Mouse (Mus musculus) neural tube, embryonic 11.5 days (tissue): ENCODE data around the gene Irgc1. TPM values are rescaled to one million over a fixed set of nuclear protein-coding genes. Genes with fewer than 3 reads are reported as not detected.

Experiments
- ATAC-seq: fragments of 200-750 bp; cut with Nextera tagmentation; 2 replicates; pipeline ENCODE4 v1.8.0; 2017; ENCODE audit warnings: moderate number of reproducible peaks, mild to moderate bottlenecking, moderate TSS enrichment, moderate library complexity; ENCODE audit not compliant: insufficient read depth, low FRiP score, low TSS enrichment
- DNase-seq: peaks from one replicate; pipeline ENCODE4 v3.0.0-alpha.2; 2015; ENCODE audit warnings: low spot score
- H3K27ac ChIP-seq: fragments of 300-500 bp; sonication (generic); 2 replicates; pipeline ENCODE4 v1.5.1; 2014; ENCODE audit warnings: low read depth, mild to moderate bottlenecking, low read length
- H3K27me3 ChIP-seq: fragments of 300-500 bp; sonication (generic); 2 replicates; pipeline ENCODE4 v1.6.1; 2014; ENCODE audit warnings: mild to moderate bottlenecking, low read length, mixed read lengths; ENCODE audit not compliant: control insufficient read depth, insufficient read depth
- H3K36me3 ChIP-seq: fragments of 300-500 bp; sonication (generic); 2 replicates; pipeline ENCODE4 v1.6.1; 2014; ENCODE audit warnings: mild to moderate bottlenecking, low read length, moderate library complexity, mixed read lengths; ENCODE audit not compliant: control insufficient read depth, insufficient read depth
- H3K4me1 ChIP-seq: fragments of 300-500 bp; sonication (generic); 2 replicates; pipeline ENCODE4 v1.6.1; 2014; ENCODE audit warnings: low read length, mixed read lengths; ENCODE audit not compliant: control insufficient read depth, insufficient read depth
- H3K4me2 ChIP-seq: fragments of 300-500 bp; sonication (generic); 2 replicates; pipeline ENCODE4 v1.6.1; 2014; ENCODE audit warnings: low read depth, mild to moderate bottlenecking, moderate library complexity
- H3K4me3 ChIP-seq: fragments of 300-500 bp; sonication (generic); 2 replicates; pipeline ENCODE4 v1.5.1; 2014; ENCODE audit warnings: low read depth, low read length
- H3K9ac ChIP-seq: fragments of 300-500 bp; sonication (generic); 2 replicates; pipeline ENCODE4 v1.6.1; 2014; ENCODE audit warnings: mild to moderate bottlenecking, low read length
- H3K9me3 ChIP-seq: fragments of 300-500 bp; sonication (generic); 2 replicates; pipeline ENCODE4 v1.6.1; 2016; ENCODE audit warnings: low read length; ENCODE audit not compliant: control insufficient read depth
- WGBS: fragments of 180-500 bp; shearing (Covaris S2); extraction: QIAGEN DNeasy Blood & Tissue Kit; methylation state at CpG from one replicate; pipeline ENCODE4 v1.1.7; 2014; 5-methylcytosine and 5-hydroxymethylcytosine counted together
- polyA plus RNA-seq: library from polyadenylated mRNA; unstranded; fragments of >200 nt; fragmentation: Nextera tagmentation; extraction: Ambion mirVana; gene quantifications from 2 replicates; pipeline ENCODE4 v1.2.1, GENCODE M21; 2014

Irgc1 gene
- polyA plus RNA-seq, 1 experiment from 2014 or later, result not detected

- WGBS, result 75% methylated on average over 11 of the region's 11 CpGs
- peaks cover 6% of the 10 kb centered on the region; the same call in 1 of the 2 replicates for H3K27me3 ChIP-seq
- H3K9ac ChIP-seq, result no peak overlapping the region
- ATAC-seq (no peak), DNase-seq (no peak)
- H3K4me3 ChIP-seq, result no peak overlapping the region
- no peaks in the 10 kb centered on the region for H3K4me1 ChIP-seq
- no peaks in the 10 kb centered on the region for H3K36me3 ChIP-seq
- H3K9me3 ChIP-seq, result no peaks in the 10 kb centered on the region
- H3K4me2 ChIP-seq, result no peak overlapping the region
- H3K27ac ChIP-seq, result no peak overlapping the region
These were observed 20.4 kb downstream of the Irgc1 start for GRCm38 (mm10) chr7:24431713-24432112.

GRCm38 (mm10) chr7:24430551-24431345 is 21.3 kb downstream of the Irgc1 start:
- ATAC-seq (no peak), DNase-seq (no peak)
- Histone ChIP-seq H3K9ac (no peak overlapping the region), H3K4me2 (no peak overlapping the region), H3K27ac (no peak overlapping the region), H3K27me3 (peaks cover 6% of the 10 kb centered on the region; the same call in 1 of the 2 replicates), H3K4me3 (no peak overlapping the region), H3K4me1 (no peaks in the 10 kb centered on the region), H3K9me3 (no peaks in the 10 kb centered on the region), H3K36me3 (no peaks in the 10 kb centered on the region)
- 92% methylated on average over 15 of the region's 15 CpGs for WGBS

GRCm38 (mm10) chr7:24429413-24430112 is 22.5 kb downstream of the Irgc1 start:
- Histone ChIP-seq H3K9ac (no peak overlapping the region), H3K4me2 (no peak overlapping the region), H3K36me3 (no peaks in the 10 kb centered on the region), H3K27ac (no peak overlapping the region), H3K4me1 (no peaks in the 10 kb centered on the region), H3K27me3 (peaks cover 6% of the 10 kb centered on the region; the same call in 1 of the 2 replicates), H3K4me3 (no peak overlapping the region), H3K9me3 (no peaks in the 10 kb centered on the region)
- ATAC-seq (no peak), DNase-seq (no peak)
- WGBS, result 81% methylated on average over 16 of the region's 16 CpGs

GRCm38 (mm10) chr7:24428725-24429124 is 23.4 kb downstream of the Irgc1 start:
- Histone ChIP-seq H3K4me2 (no peak overlapping the region), H3K4me3 (no peak overlapping the region), H3K27ac (no peak overlapping the region), H3K36me3 (no peaks in the 10 kb centered on the region; the same call in 1 of the 2 replicates), H3K9me3 (no peaks in the 10 kb centered on the region), H3K9ac (no peak overlapping the region), H3K27me3 (peaks cover 6% of the 10 kb centered on the region; the same call in 1 of the 2 replicates), H3K4me1 (no peaks in the 10 kb centered on the region)
- 89% methylated on average over 5 of the region's 5 CpGs for WGBS
- ATAC-seq, result no peak
- no peak for DNase-seq

- DNase-seq (no peak), ATAC-seq (no peak)
- WGBS, result 93% methylated on average over 8 of the region's 8 CpGs
These were observed 24.9 kb downstream of the Irgc1 start for GRCm38 (mm10) chr7:24427168-24427567.

GRCm38 (mm10) chr7:24425919-24426318 is 26.2 kb downstream of the Irgc1 start:
- no peaks in the 10 kb centered on the region for H3K9me3 ChIP-seq
- H3K9ac ChIP-seq, result no peak overlapping the region
- no peaks in the 10 kb centered on the region; the same call in 1 of the 2 replicates for H3K36me3 ChIP-seq
- ATAC-seq, result no peak
- WGBS, result 91% methylated on average over 9 of the region's 9 CpGs
- H3K27me3 ChIP-seq, result no peaks in the 10 kb centered on the region
- no peak overlapping the region for H3K4me3 ChIP-seq
- H3K27ac ChIP-seq, result no peak overlapping the region
- DNase-seq, result no peak
- H3K4me1 ChIP-seq, result no peaks in the 10 kb centered on the region
- H3K4me2 ChIP-seq, result no peak overlapping the region

More at GRCm38 (mm10) chr7:24427168-24427567, 24.9 kb downstream of the Irgc1 start:
- no peak overlapping the region for H3K9ac ChIP-seq
- no peak overlapping the region for H3K4me2 ChIP-seq
- H3K36me3 ChIP-seq, result no peaks in the 10 kb centered on the region; the same call in 1 of the 2 replicates
- H3K27ac ChIP-seq, result no peak overlapping the region
- no peaks in the 10 kb centered on the region; the same call in 1 of the 2 replicates for H3K27me3 ChIP-seq
- no peak overlapping the region for H3K4me3 ChIP-seq
- no peaks in the 10 kb centered on the region for H3K9me3 ChIP-seq
- no peaks in the 10 kb centered on the region for H3K4me1 ChIP-seq

GRCm38 (mm10) chr7:24423956-24424732 is 28.0 kb downstream of the Irgc1 start:
- H3K27me3 ChIP-seq, result no peaks in the 10 kb centered on the region
- H3K36me3 ChIP-seq, result no peaks in the 10 kb centered on the region; the same call in none of the 2 replicates
- H3K9ac ChIP-seq, result no peak overlapping the region
- no peak for DNase-seq
- no peak overlapping the region for H3K27ac ChIP-seq
- H3K4me1 ChIP-seq, result peaks cover 3% of the 10 kb centered on the region; the same call in 1 of the 2 replicates
- no peaks in the 10 kb centered on the region for H3K9me3 ChIP-seq
- 89% methylated on average over 12 of the region's 12 CpGs for WGBS
- ATAC-seq, result no peak
- H3K4me3 ChIP-seq, result no peak overlapping the region
- no peak overlapping the region for H3K4me2 ChIP-seq

- Histone ChIP-seq H3K4me3 (no peak overlapping the region), H3K4me1 (peaks cover 3% of the 10 kb centered on the region; the same call in 1 of the 2 replicates), H3K9ac (no peak overlapping the region), H3K4me2 (no peak overlapping the region), H3K36me3 (no peaks in the 10 kb centered on the region; the same call in none of the 2 replicates), H3K27ac (no peak overlapping the region), H3K9me3 (no peaks in the 10 kb centered on the region), H3K27me3 (no peaks in the 10 kb centered on the region)
- WGBS, result 91% methylated on average over 15 of the region's 15 CpGs
- ATAC-seq (no peak), DNase-seq (no peak)
These were observed 28.9 kb downstream of the Irgc1 start for GRCm38 (mm10) chr7:24423107-24423763.
